Mouse (Mus musculus): ENCODE results near the gene Ugt1a9. TPM values are rescaled to one million over a fixed set of nuclear protein-coding genes. Genes with fewer than 3 reads are reported as not detected.
A peak's percentile ranks its signal among the peaks of the same experiment; 100 is the strongest.
"Not testable (repeated sequence)": the region's sequence is repeated elsewhere in the genome, so short reads cannot be mapped to it uniquely, and the experiment has no call there.

Ugt1a9 gene
- polyA plus RNA-seq, 1 experiment: not detected

DNA sequence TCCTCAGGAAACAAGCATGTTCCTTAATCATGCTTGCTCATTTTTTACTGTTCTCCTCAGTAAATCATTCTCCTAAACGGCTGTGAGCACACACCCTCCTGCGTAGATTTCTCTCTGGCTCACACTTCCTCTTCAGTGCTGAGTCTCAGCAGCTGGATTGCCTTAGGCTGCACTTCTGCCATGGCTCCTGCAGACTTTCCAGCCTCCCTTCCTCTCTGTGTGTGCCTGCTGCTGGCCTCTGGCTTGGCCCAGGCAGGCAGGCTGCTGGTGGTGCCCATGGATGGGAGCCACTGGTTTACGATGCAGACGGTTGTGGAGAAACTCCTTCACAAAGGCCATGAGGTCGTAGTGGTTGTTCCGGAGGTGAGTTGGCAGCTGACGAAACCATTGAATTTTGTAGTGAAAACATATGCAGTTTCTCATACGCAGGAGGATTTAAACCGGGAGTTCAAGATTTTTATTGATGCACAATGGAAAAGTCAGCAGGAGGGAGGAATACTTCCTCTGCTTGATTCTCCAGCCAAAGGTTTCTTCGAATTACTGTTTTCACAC lies 24.4 kb downstream of the Ugt1a9 start, which contains the start of gene Ugt1a7c:
Ugt1a7c (plus strand) TSS at position 122 of the 552 bp plus-strand sequence.
- Histone ChIP-seq H3K27me3 (ENCODE audit: control insufficient read depth, insufficient read depth, low read length) (no peaks in the 10 kb centered on the region), H3K27ac (ENCODE audit: insufficient read depth, low read length) (peak within 1 kb of the TSS; percentile 61), H3K4me1 (ENCODE audit: control insufficient read depth, insufficient read depth, insufficient read length) (peaks cover 2% of the 10 kb centered on the region; the same call in 1 of the 2 replicates), H3K4me3 (ENCODE audit: extremely low read depth, insufficient read depth, insufficient read length) (peak within 1 kb of the TSS; percentile 53; the same call in 1 of the 2 replicates), H3K36me3 (ENCODE audit: control insufficient read depth, insufficient read depth, low read length) (no peaks in the 10 kb centered on the region)
- no peak for DNase-seq (ENCODE audit: low read depth in 1 of 2, low spot score in 2 of 2)
- TF ChIP-seq CTCF (IDR thresholded peaks at IDR 0.05; ENCODE audit: extremely low read depth, insufficient read depth, insufficient read length, insufficient replicate concordance) (no peak), POLR2A (IDR thresholded peaks at IDR 0.05; ENCODE audit: low read depth, low read length) (no peak)
- WGBS: 6% methylated on average over 10 of the region's 10 CpGs

DNA sequence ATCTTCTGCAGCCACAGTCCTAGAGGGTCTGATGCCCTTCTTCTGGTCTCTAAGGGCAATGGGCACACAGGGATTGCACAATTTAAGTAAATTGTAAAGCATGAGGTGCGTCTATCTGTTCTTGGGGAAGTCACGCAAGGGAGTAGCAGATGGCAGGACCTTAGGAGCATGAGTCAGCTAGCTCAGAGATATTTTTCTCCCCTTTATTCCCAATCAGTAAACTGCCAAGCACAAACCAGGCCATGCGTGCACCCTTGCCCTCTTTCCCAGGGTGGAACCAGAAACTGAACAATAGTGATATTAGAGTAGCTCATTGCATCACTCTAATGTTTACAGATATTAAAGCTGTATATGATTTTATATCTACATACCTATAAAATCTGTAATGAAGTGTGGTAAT lies 27.9 kb downstream of the Ugt1a9 start:
- H3K27ac ChIP-seq (ENCODE audit: insufficient read depth, low read length); H3K4me1 ChIP-seq (ENCODE audit: control insufficient read depth, insufficient read depth, insufficient read length); H3K27me3 ChIP-seq (ENCODE audit: control insufficient read depth, insufficient read depth, low read length); H3K36me3 ChIP-seq (ENCODE audit: control insufficient read depth, insufficient read depth, low read length); H3K4me3 ChIP-seq (ENCODE audit: extremely low read depth, insufficient read depth, insufficient read length); DNase-seq (ENCODE audit: low read depth in 1 of 2, low spot score in 2 of 2): not testable (repeated sequence)
- WGBS: 79% methylated on average over 3 of the region's 3 CpGs

- WGBS: 82% methylated on average over 2 of the region's 2 CpGs
- not testable (repeated sequence) for H3K4me3 ChIP-seq (ENCODE audit: extremely low read depth, insufficient read depth, insufficient read length); H3K27me3 ChIP-seq (ENCODE audit: control insufficient read depth, insufficient read depth, low read length); H3K27ac ChIP-seq (ENCODE audit: insufficient read depth, low read length); H3K4me1 ChIP-seq (ENCODE audit: control insufficient read depth, insufficient read depth, insufficient read length); DNase-seq (ENCODE audit: low read depth in 1 of 2, low spot score in 2 of 2); H3K36me3 ChIP-seq (ENCODE audit: control insufficient read depth, insufficient read depth, low read length)
These were observed 29.1 kb downstream of the Ugt1a9 start for GRCm38 (mm10) chr1:88099691-88100090.

GRCm38 (mm10) chr1:88103019-88103418 lies 32.4 kb downstream of the Ugt1a9 start, which contains the start of gene Ugt1a6b:
Ugt1a6b (plus strand) TSS chr1:88103252.
- H3K27me3 ChIP-seq (ENCODE audit: control insufficient read depth, insufficient read depth, low read length); DNase-seq (ENCODE audit: low read depth in 1 of 2, low spot score in 2 of 2); H3K27ac ChIP-seq (ENCODE audit: insufficient read depth, low read length); H3K4me3 ChIP-seq (ENCODE audit: extremely low read depth, insufficient read depth, insufficient read length); H3K36me3 ChIP-seq (ENCODE audit: control insufficient read depth, insufficient read depth, low read length); H3K4me1 ChIP-seq (ENCODE audit: control insufficient read depth, insufficient read depth, insufficient read length): not testable (repeated sequence)
- 37% methylated on average over 3 of the region's 3 CpGs for WGBS

DNA sequence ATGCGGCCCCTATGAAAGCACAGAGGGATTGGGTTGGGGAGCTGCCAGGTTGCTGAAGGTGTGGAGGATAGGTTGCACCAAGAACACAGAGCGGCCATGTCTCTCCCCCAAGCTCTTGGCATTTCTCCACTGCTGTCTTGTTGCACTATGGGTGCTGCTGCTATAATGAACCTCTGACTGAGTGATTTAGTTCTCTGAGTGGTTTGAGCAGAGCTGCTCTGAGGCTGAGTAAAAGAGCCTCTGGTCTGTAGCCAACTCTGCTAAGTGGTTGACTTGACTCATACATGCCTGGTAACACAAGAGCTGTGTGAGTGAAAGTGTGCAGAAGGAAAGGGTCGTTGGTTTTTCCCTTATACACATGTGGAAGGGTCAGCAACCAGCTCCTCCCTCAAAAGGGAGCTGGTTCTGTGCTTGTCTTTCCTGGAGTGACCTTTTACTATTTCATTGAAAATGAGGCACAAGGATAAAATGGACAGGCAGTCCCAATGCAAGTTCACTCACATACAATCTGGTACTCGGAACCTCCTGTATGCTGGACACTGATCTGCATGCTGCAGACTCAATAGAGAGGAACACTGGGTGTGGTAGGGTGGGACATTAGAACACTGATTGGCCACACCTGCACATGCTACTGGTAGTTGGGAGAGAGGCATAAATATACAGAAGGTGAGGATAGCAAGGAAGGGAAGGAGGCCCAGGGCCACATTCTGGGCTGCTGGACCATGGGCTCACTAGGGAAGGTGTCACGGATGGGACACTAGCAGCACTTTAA lies 33.3 kb downstream of the Ugt1a9 start:
- not testable (repeated sequence) for H3K27ac ChIP-seq (ENCODE audit: insufficient read depth, low read length); DNase-seq (ENCODE audit: low read depth in 1 of 2, low spot score in 2 of 2); H3K4me1 ChIP-seq (ENCODE audit: control insufficient read depth, insufficient read depth, insufficient read length); H3K27me3 ChIP-seq (ENCODE audit: control insufficient read depth, insufficient read depth, low read length); H3K36me3 ChIP-seq (ENCODE audit: control insufficient read depth, insufficient read depth, low read length); H3K4me3 ChIP-seq (ENCODE audit: extremely low read depth, insufficient read depth, insufficient read length)
- WGBS: 84% methylated on average over 5 of the region's 5 CpGs

DNA sequence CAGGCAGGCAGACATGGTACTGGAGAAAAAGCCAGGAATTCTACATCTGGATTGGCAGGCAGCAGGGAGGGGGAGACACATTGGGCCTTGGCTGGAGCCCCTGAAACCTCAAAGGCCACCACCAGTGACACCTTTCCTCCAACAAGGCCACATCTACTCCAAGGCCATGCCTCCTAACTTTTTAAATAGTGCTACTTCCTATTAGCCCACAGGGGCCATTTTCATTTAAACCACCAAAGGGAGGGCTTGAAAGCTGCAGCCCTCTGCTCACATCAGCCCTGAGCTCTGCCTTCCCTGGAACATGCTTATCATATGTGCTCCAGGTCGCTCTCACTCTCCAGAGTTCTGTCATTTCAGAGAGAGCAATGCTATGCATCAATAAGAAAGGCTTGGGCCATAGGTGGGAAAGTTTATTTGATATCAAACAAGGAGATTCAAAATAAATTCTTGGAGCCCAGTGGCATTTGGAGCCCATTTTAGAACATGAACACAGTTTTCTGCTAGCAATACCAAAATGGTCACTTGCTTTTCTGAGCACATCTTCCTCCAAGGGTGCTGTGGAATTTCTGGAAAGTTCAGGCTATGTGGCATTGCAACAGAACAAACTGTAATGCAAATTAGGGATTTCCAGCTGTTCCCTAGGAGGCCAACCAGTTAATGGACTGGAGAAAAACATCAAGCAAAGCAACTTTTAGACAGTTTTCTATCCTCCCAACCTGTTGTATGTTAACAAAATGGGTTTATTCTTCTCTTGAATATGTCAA lies 34.2 kb downstream of the Ugt1a9 start:
- WGBS: 95% methylated on average over 1 of the region's 1 CpGs
- TF ChIP-seq POLR2A (IDR thresholded peaks at IDR 0.05; ENCODE audit: low read depth, low read length) (no peak), CTCF (IDR thresholded peaks at IDR 0.05; ENCODE audit: extremely low read depth, insufficient read depth, insufficient read length, insufficient replicate concordance) (no peak)
- no peak for DNase-seq (ENCODE audit: low read depth in 1 of 2, low spot score in 2 of 2)
- H3K27ac ChIP-seq (ENCODE audit: insufficient read depth, low read length): no peak overlapping the region
- no peaks in the 10 kb centered on the region for H3K36me3 ChIP-seq (ENCODE audit: control insufficient read depth, insufficient read depth, low read length)
- H3K4me3 ChIP-seq (ENCODE audit: extremely low read depth, insufficient read depth, insufficient read length): no peak overlapping the region
- H3K4me1 ChIP-seq (ENCODE audit: control insufficient read depth, insufficient read depth, insufficient read length): no peaks in the 10 kb centered on the region
- no peaks in the 10 kb centered on the region for H3K27me3 ChIP-seq (ENCODE audit: control insufficient read depth, insufficient read depth, low read length)

GRCm38 (mm10) chr1:88105656-88106055 lies 35.1 kb downstream of the Ugt1a9 start:
- DNase-seq (ENCODE audit: low read depth in 1 of 2, low spot score in 2 of 2): no peak
- TF ChIP-seq POLR2A (IDR thresholded peaks at IDR 0.05; ENCODE audit: low read depth, low read length): no peak
- TF ChIP-seq CTCF (IDR thresholded peaks at IDR 0.05; ENCODE audit: extremely low read depth, insufficient read depth, insufficient read length, insufficient replicate concordance): no peak
- H3K4me1 ChIP-seq (ENCODE audit: control insufficient read depth, insufficient read depth, insufficient read length): no peaks in the 10 kb centered on the region
- H3K4me3 ChIP-seq (ENCODE audit: extremely low read depth, insufficient read depth, insufficient read length): no peak overlapping the region
- no peak overlapping the region for H3K27ac ChIP-seq (ENCODE audit: insufficient read depth, low read length)
- H3K36me3 ChIP-seq (ENCODE audit: control insufficient read depth, insufficient read depth, low read length): no peaks in the 10 kb centered on the region
- no peaks in the 10 kb centered on the region for H3K27me3 ChIP-seq (ENCODE audit: control insufficient read depth, insufficient read depth, low read length)
- 78% methylated on average over 2 of the region's 2 CpGs for WGBS

- DNase-seq (ENCODE audit: low read depth in 1 of 2, low spot score in 2 of 2); H3K4me3 ChIP-seq (ENCODE audit: extremely low read depth, insufficient read depth, insufficient read length); H3K27me3 ChIP-seq (ENCODE audit: control insufficient read depth, insufficient read depth, low read length); H3K27ac ChIP-seq (ENCODE audit: insufficient read depth, low read length); H3K36me3 ChIP-seq (ENCODE audit: control insufficient read depth, insufficient read depth, low read length); H3K4me1 ChIP-seq (ENCODE audit: control insufficient read depth, insufficient read depth, insufficient read length): not testable (repeated sequence)
- WGBS: 89% methylated on average over 2 of the region's 2 CpGs
These were observed 38.5 kb downstream of the Ugt1a9 start for GRCm38 (mm10) chr1:88109027-88109557.

- 73% methylated on average over 2 of the region's 2 CpGs for WGBS
- not testable (repeated sequence) for H3K36me3 ChIP-seq (ENCODE audit: control insufficient read depth, insufficient read depth, low read length); H3K27ac ChIP-seq (ENCODE audit: insufficient read depth, low read length); DNase-seq (ENCODE audit: low read depth in 1 of 2, low spot score in 2 of 2); H3K27me3 ChIP-seq (ENCODE audit: control insufficient read depth, insufficient read depth, low read length); H3K4me1 ChIP-seq (ENCODE audit: control insufficient read depth, insufficient read depth, insufficient read length); H3K4me3 ChIP-seq (ENCODE audit: extremely low read depth, insufficient read depth, insufficient read length)
These were observed 39.0 kb downstream of the Ugt1a9 start for GRCm38 (mm10) chr1:88109604-88110003.

- 95% methylated on average over 6 of the region's 6 CpGs for WGBS
- DNase-seq (ENCODE audit: low read depth in 1 of 2, low spot score in 2 of 2): not testable (repeated sequence)
These were observed 42.2 kb downstream of the Ugt1a9 start for GRCm38 (mm10) chr1:88112769-88113168.

More at GRCm38 (mm10) chr1:88112769-88113168, 42.2 kb downstream of the Ugt1a9 start:
- not testable (repeated sequence) for H3K4me1 ChIP-seq (ENCODE audit: control insufficient read depth, insufficient read depth, insufficient read length); H3K27me3 ChIP-seq (ENCODE audit: control insufficient read depth, insufficient read depth, low read length); H3K4me3 ChIP-seq (ENCODE audit: extremely low read depth, insufficient read depth, insufficient read length); H3K27ac ChIP-seq (ENCODE audit: insufficient read depth, low read length); H3K36me3 ChIP-seq (ENCODE audit: control insufficient read depth, insufficient read depth, low read length)
